Mouse (Mus musculus) spleen, postnatal 4 days (tissue): ENCODE measurements around the gene Robo1.
"Not testable (repeated sequence)": the region's sequence is repeated elsewhere in the genome, so short reads cannot be mapped to it uniquely, and the experiment has no call there.

Experiments
- DNase-seq, 2 experiments: peaks; one replicate each; pipeline ENCODE4 v3.0.0; 2022; ENCODE audit warnings: low spot score in 2 of 2

Gene Robo1

GRCm38 (mm10) chr16:72444428-72445135, 136.5 kb downstream of the Robo1 start:
- DNase-seq: no peak

- DNase-seq: no peak
Measured at GRCm38 (mm10) chr16:72458155-72458554, 150.0 kb downstream of the Robo1 start.

- no peak for DNase-seq
Measured at GRCm38 (mm10) chr16:72458576-72458975, 150.5 kb downstream of the Robo1 start.

GRCm38 (mm10) chr16:72465696-72466095, 157.6 kb downstream of the Robo1 start:
- no peak for DNase-seq

- no peak for DNase-seq
Measured at GRCm38 (mm10) chr16:72470037-72470673, 162.0 kb downstream of the Robo1 start.

GRCm38 (mm10) chr16:72510716-72511199, 202.7 kb downstream of the Robo1 start:
- no peak for DNase-seq

GRCm38 (mm10) chr16:72531337-72531736, 223.2 kb downstream of the Robo1 start:
- DNase-seq: no peak

- no peak for DNase-seq
Measured at GRCm38 (mm10) chr16:72533900-72534571, 225.9 kb downstream of the Robo1 start.

- no peak for DNase-seq
Measured at GRCm38 (mm10) chr16:72538171-72538570, 230.1 kb downstream of the Robo1 start.

GRCm38 (mm10) chr16:72543928-72544327, 235.8 kb downstream of the Robo1 start:
- no peak for DNase-seq

- DNase-seq: no peak
Measured at GRCm38 (mm10) chr16:72544950-72545349, 236.8 kb downstream of the Robo1 start.

GRCm38 (mm10) chr16:72551672-72552243, 243.7 kb downstream of the Robo1 start:
- no peak for DNase-seq

- no peak for DNase-seq
Measured at GRCm38 (mm10) chr16:72553713-72554112, 245.6 kb downstream of the Robo1 start.

- not testable (repeated sequence) for DNase-seq
Measured at GRCm38 (mm10) chr16:72562149-72562548, 254.0 kb downstream of the Robo1 start.

GRCm38 (mm10) chr16:72563196-72563963, 255.3 kb downstream of the Robo1 start:
- DNase-seq: no peak

- no peak for DNase-seq
Measured at GRCm38 (mm10) chr16:72575171-72575570, 267.1 kb downstream of the Robo1 start.

GRCm38 (mm10) chr16:72576956-72577355, 268.9 kb downstream of the Robo1 start:
- no peak for DNase-seq

GRCm38 (mm10) chr16:72584454-72585159, 276.5 kb downstream of the Robo1 start:
- no peak for DNase-seq

- no peak for DNase-seq
Measured at GRCm38 (mm10) chr16:72585160-72585813, 277.2 kb downstream of the Robo1 start.

- DNase-seq: no peak
Measured at GRCm38 (mm10) chr16:72587376-72588072, 279.4 kb downstream of the Robo1 start.
